Mouse (Mus musculus): ENCODE data around the gene Elmod3. TPM values are rescaled to one million over a fixed set of nuclear protein-coding genes. Genes with fewer than 3 reads are reported as not detected.

Elmod3 gene
- 16.7 TPM for polyA plus RNA-seq (2014; fragmentation: Illumina TruSeq; extraction: RNeasy Lipid Tissue Mini Kit (QIAGEN cat#74804); ENCODE audit: low read depth, low replicate concordance)

GRCm38 (mm10) chr6:72597956-72598753 lies at the start of gene Elmod3, which contains the start of gene Retsat:
Elmod3 (minus strand) TSS chr6:72598413.
Retsat (plus strand) TSS chr6:72598475.

GRCm38 (mm10) chr6:72616643-72617288 lies 18.6 kb upstream of the Elmod3 start, which contains the start of gene Tgoln1:
Tgoln1 (minus strand) TSS chr6:72617000.

GRCm38 (mm10) chr6:72544283-72544987 lies 53.8 kb downstream of the Elmod3 start, which contains the start of gene Capg:
Capg (plus strand) TSS chr6:72544391.

GRCm38 (mm10) chr6:72521607-72522006 lies 76.6 kb downstream of the Elmod3 start, which contains the start of gene Sh2d6:
Sh2d6 (minus strand) TSS chr6:72521707.

Other genes with a start within 250 kb of the Elmod3 start
- not detected for gene Tmem150a, start 243.0 kb downstream of the Elmod3 start, polyA plus RNA-seq (2014; fragmentation: Illumina TruSeq; extraction: RNeasy Lipid Tissue Mini Kit (QIAGEN cat#74804); ENCODE audit: low read depth, low replicate concordance)
- 223 TPM for gene Rnf181, start 231.5 kb downstream of the Elmod3 start, polyA plus RNA-seq (2014; fragmentation: Illumina TruSeq; extraction: RNeasy Lipid Tissue Mini Kit (QIAGEN cat#74804); ENCODE audit: low read depth, low replicate concordance)
- gene Vamp5, start 217.9 kb downstream of the Elmod3 start, polyA plus RNA-seq (2014; fragmentation: Illumina TruSeq; extraction: RNeasy Lipid Tissue Mini Kit (QIAGEN cat#74804); ENCODE audit: low read depth, low replicate concordance), result 3.2 TPM
- gene Vamp8, start 207.7 kb downstream of the Elmod3 start, polyA plus RNA-seq (2014; fragmentation: Illumina TruSeq; extraction: RNeasy Lipid Tissue Mini Kit (QIAGEN cat#74804); ENCODE audit: low read depth, low replicate concordance), result 8.0 TPM
- gene Ggcx, start 184.1 kb downstream of the Elmod3 start, polyA plus RNA-seq (2014; fragmentation: Illumina TruSeq; extraction: RNeasy Lipid Tissue Mini Kit (QIAGEN cat#74804); ENCODE audit: low read depth, low replicate concordance), result 2.5 TPM
- 221 TPM for gene Mat2a, start 158.9 kb downstream of the Elmod3 start, polyA plus RNA-seq (2014; fragmentation: Illumina TruSeq; extraction: RNeasy Lipid Tissue Mini Kit (QIAGEN cat#74804); ENCODE audit: low read depth, low replicate concordance)
- gene Sh2d6, start 76.7 kb downstream of the Elmod3 start, polyA plus RNA-seq (2014; fragmentation: Illumina TruSeq; extraction: RNeasy Lipid Tissue Mini Kit (QIAGEN cat#74804); ENCODE audit: low read depth, low replicate concordance), result 2.9 TPM
- gene Capg, start 54.0 kb downstream of the Elmod3 start, polyA plus RNA-seq (2014; fragmentation: Illumina TruSeq; extraction: RNeasy Lipid Tissue Mini Kit (QIAGEN cat#74804); ENCODE audit: low read depth, low replicate concordance), result not detected
- gene Retsat, start 62 bp upstream of the Elmod3 start, polyA plus RNA-seq (2014; fragmentation: Illumina TruSeq; extraction: RNeasy Lipid Tissue Mini Kit (QIAGEN cat#74804); ENCODE audit: low read depth, low replicate concordance), result 3.8 TPM
- gene Tgoln1, start 18.6 kb upstream of the Elmod3 start, polyA plus RNA-seq (2014; fragmentation: Illumina TruSeq; extraction: RNeasy Lipid Tissue Mini Kit (QIAGEN cat#74804); ENCODE audit: low read depth, low replicate concordance), result 93.1 TPM
- gene Tcf7l1, start 190.8 kb upstream of the Elmod3 start, polyA plus RNA-seq (2014; fragmentation: Illumina TruSeq; extraction: RNeasy Lipid Tissue Mini Kit (QIAGEN cat#74804); ENCODE audit: low read depth, low replicate concordance), result 0.21 TPM